Comparison of ENCODE assay signal across 9 mouse cellular contexts in genomic region chr5:71092475-71092874, GRCm38 (mm10). TPM values are rescaled to one million over a fixed set of nuclear protein-coding genes. Genes with fewer than 3 reads are reported as not detected.
DNase-seq lines count a peak whose midpoint lies in the region; ATAC-seq and TF ChIP-seq lines count a peak whose summit lies in the region.
"Had no signal": no experiment of that assay in that cellular context is flagged by ENCODE, and none has a peak within 500 bp of the region (broad histone marks: within the 10 kb centered on the region; RNA-seq: fewer than 3 reads in every experiment).

No protein-coding gene starts in this region.

- intact Hi-C loops in left cerebral cortex, postnatal 4 days (cut with DNase I), result loop anchor here (5.0 kb wide), 2 partner anchors 1385 to 1475 kb away; no protein-coding TSS in a partner anchor

- no peak overlapping the region for H3K27ac ChIP-seq in intestine, postnatal 0 days (ENCODE audit: low read depth, low read length)
- H3K27ac ChIP-seq in intestine, embryonic 15.5 days, result no peak overlapping the region
- no peak overlapping the region for H3K27ac ChIP-seq in forebrain, postnatal 0 days (ENCODE audit: low read depth, low read length)
- H3K27ac ChIP-seq in kidney, embryonic 15.5 days, result no peak overlapping the region
- H3K27ac ChIP-seq: limb, embryonic 13.5 days had no signal

- no peaks in the 10 kb centered on the region for H3K9me3 ChIP-seq in intestine, postnatal 0 days (ENCODE audit: control insufficient read depth)
- H3K9me3 ChIP-seq in intestine, embryonic 15.5 days, result no peaks in the 10 kb centered on the region
- H3K9me3 ChIP-seq in forebrain, postnatal 0 days (ENCODE audit: low read length), result no peaks in the 10 kb centered on the region
- no peaks in the 10 kb centered on the region for H3K9me3 ChIP-seq in kidney, embryonic 15.5 days (replicated peaks)
- H3K9me3 ChIP-seq: limb, embryonic 13.5 days had no signal

- ATAC-seq in intestine, postnatal 0 days, result no peak
- ATAC-seq in intestine, embryonic 15.5 days, result no peak
- ATAC-seq in forebrain, postnatal 0 days, result no peak
- no peak for ATAC-seq in kidney, embryonic 15.5 days (replicated peaks; ENCODE audit: low FRiP score)
- no peak for ATAC-seq in erythroid progenitor cell, adult 5-6 weeks (replicated peaks; ENCODE audit: low FRiP score, poor library complexity, severe bottlenecking)

- no peak overlapping the region for H3K4me3 ChIP-seq in intestine, postnatal 0 days (ENCODE audit: low read depth, low read length)
- H3K4me3 ChIP-seq in intestine, embryonic 15.5 days (replicated peaks), result no peak overlapping the region
- H3K4me3 ChIP-seq in forebrain, postnatal 0 days (ENCODE audit: low read depth, low read length), result peak overlapping the region; percentile 20; the same call in 1 of the 2 replicates
- no peak overlapping the region for H3K4me3 ChIP-seq in kidney, embryonic 15.5 days (replicated peaks)
- H3K4me3 ChIP-seq: limb, embryonic 13.5 days had no signal

- H3K4me2 ChIP-seq in intestine, postnatal 0 days (replicated peaks; ENCODE audit: low read depth), result no peak overlapping the region
- H3K4me2 ChIP-seq in intestine, embryonic 15.5 days (replicated peaks), result no peak overlapping the region
- peak overlapping the region; percentile 32 for H3K4me2 ChIP-seq in forebrain, postnatal 0 days (ENCODE audit: low read depth)
- H3K4me2 ChIP-seq in kidney, embryonic 15.5 days, result no peak overlapping the region
- H3K4me2 ChIP-seq: limb, embryonic 13.5 days had no signal

- no peaks in the 10 kb centered on the region; the same call in 1 of the 2 replicates for H3K27me3 ChIP-seq in intestine, postnatal 0 days (replicated peaks; ENCODE audit: control insufficient read depth, insufficient read depth, low read length)
- H3K27me3 ChIP-seq in intestine, embryonic 15.5 days (replicated peaks), result peaks cover 9% of the 10 kb centered on the region
- no peaks in the 10 kb centered on the region for H3K27me3 ChIP-seq in forebrain, postnatal 0 days (ENCODE audit: insufficient read depth, low read length)
- H3K27me3 ChIP-seq in kidney, embryonic 15.5 days, result peaks cover 35% of the 10 kb centered on the region

- peak; percentile 38; the same call in 1 of the 2 replicates for TF ChIP-seq CTCF in intestine, postnatal 0 days (IDR thresholded peaks at IDR 0.05; ENCODE audit: low read depth)
- peak; percentile 70 for TF ChIP-seq CTCF in forebrain, postnatal 0 days (IDR thresholded peaks at IDR 0.05; ENCODE audit: low read depth)

- no peak overlapping the region for H3K9ac ChIP-seq in intestine, postnatal 0 days (ENCODE audit: low read depth, low read length)
- no peak overlapping the region for H3K9ac ChIP-seq in intestine, embryonic 15.5 days
- no peak overlapping the region for H3K9ac ChIP-seq in forebrain, postnatal 0 days
- H3K9ac ChIP-seq in kidney, embryonic 15.5 days, result no peak overlapping the region
- H3K9ac ChIP-seq: limb, embryonic 13.5 days had no signal

- DNase-seq in forebrain, postnatal 0 days, result peak; percentile 81
- DNase-seq in left cerebral cortex, postnatal 4 days, result peak; percentile 89
- DNase-seq in right cerebral cortex, postnatal 14 days, result peak; percentile 75
- DNase-seq in thymus, postnatal 25 days, result no peak

- H3K4me1 ChIP-seq in intestine, postnatal 0 days (replicated peaks; ENCODE audit: control insufficient read depth, insufficient read depth, low read length), result no peaks in the 10 kb centered on the region
- no peaks in the 10 kb centered on the region for H3K4me1 ChIP-seq in intestine, embryonic 15.5 days (replicated peaks)
- peaks cover 4% of the 10 kb centered on the region; the same call in 1 of the 2 replicates for H3K4me1 ChIP-seq in forebrain, postnatal 0 days (ENCODE audit: insufficient read depth)
- peaks cover 17% of the 10 kb centered on the region for H3K4me1 ChIP-seq in kidney, embryonic 15.5 days

- H3K36me3 ChIP-seq in intestine, postnatal 0 days (ENCODE audit: control insufficient read depth, insufficient read depth), result no peaks in the 10 kb centered on the region
- no peaks in the 10 kb centered on the region for H3K36me3 ChIP-seq in intestine, embryonic 15.5 days
- H3K36me3 ChIP-seq in forebrain, postnatal 0 days (ENCODE audit: insufficient read depth), result no peaks in the 10 kb centered on the region
- H3K36me3 ChIP-seq in kidney, embryonic 15.5 days, result no peaks in the 10 kb centered on the region
- H3K36me3 ChIP-seq: limb, embryonic 13.5 days had no signal

RNA-seq across cellular contexts. Expression of gene Gabra2, which starts 3.2 kb away (rescaled TPM):
- polyA plus RNA-seq in intestine, postnatal 0 days (2015; fragmentation: Nextera tagmentation; extraction: Ambion mirVana), result 0.38 and 0.69 TPM in 2 replicates
- polyA plus RNA-seq in intestine, embryonic 15.5 days (2015; fragmentation: Nextera tagmentation; extraction: Ambion mirVana), result 2.5 and 2.6 TPM in 2 replicates
- total RNA-seq in forebrain, postnatal 0 days (2014; rRNA removed), result 38.9 and 46.0 TPM in 2 replicates
- polyA plus RNA-seq in forebrain, postnatal 0 days (2015; fragmentation: Nextera tagmentation; extraction: Ambion mirVana), result 22.9 and 97.5 TPM in 2 replicates
- total RNA-seq in left cerebral cortex, postnatal 4 days (2021), result 10 to 100 TPM; 49.3 to 58.5 TPM
- 1.4 and 2.6 TPM in 2 replicates for polyA plus RNA-seq in kidney, embryonic 15.5 days (2015; fragmentation: Nextera tagmentation; extraction: Ambion mirVana)
- not detected in 2 replicates for total RNA-seq in erythroid progenitor cell, adult 5-6 weeks (2015; ENCODE audit: low replicate concordance)
- not detected in 2 replicates for total RNA-seq in erythroid progenitor cell, adult 5-6 weeks (2017; ENCODE audit: low replicate concordance)
